Mouse (Mus musculus): ENCODE data around the gene AC141477.1.

The AC141477.1 gene

DNA sequence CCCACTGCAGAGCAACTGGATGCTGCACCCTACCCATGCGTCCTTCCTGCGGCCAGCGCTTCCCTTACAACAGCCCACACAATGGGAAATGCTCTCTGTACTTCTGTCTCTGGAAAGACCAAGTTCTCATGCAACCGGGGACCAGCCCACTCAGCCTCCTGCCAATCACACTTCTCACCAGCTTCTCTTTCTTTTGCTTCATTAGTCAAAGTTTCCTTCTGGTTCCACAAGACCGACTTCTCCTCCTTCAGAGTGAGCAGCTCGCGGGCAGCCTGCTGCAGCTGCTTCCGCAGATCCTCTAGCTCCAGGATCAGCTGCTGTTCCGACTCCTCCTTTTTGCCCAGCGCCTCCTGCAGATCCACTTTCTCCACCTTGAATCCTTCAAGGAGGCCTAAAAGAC lies 31.7 kb downstream of the AC141477.1 start:
- no peak for DNase-seq (ENCODE audit: low spot score in 2 of 2)

DNA sequence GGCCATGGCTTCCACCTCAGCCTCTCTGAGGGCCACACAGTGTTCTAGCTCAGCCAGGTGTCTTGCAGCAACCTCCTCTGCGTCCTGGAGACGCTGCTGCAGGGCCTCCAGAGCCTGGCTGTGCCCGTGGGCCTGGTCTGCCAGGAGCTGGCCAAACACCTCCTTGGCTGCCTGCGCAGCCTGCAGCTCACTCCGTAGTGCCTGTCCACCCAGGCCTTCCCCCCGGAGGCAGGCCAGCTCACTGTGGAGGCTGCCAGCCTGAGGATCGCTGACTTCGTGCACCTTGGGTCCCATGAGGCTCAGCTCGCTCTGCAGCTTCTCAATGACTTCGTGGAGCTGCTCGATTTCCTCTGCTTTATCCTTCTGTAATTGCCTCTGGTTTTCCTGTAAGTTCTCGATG lies 47.6 kb downstream of the AC141477.1 start:
- no peak for DNase-seq (ENCODE audit: low spot score in 2 of 2)

DNA sequence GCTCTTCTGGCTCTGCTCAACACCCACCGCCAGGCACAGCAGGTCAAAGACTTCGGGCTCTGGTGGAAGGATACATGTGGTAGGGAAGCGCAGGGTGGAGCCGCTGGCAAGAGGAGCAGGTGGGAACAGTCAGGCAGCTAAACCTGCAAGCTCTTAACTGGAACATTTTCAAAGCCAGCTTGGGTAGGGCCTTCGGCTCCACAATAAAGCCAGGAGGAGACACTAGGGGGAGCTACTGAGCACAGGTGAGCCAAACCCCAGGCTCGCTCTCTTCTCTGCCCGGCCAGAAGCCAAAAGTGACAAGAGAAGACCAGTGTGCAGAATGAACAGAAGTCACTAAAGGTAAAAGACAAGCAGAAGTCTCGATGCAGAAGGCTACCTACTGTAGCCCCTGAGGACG lies 48.5 kb downstream of the AC141477.1 start:
- DNase-seq (ENCODE audit: low spot score in 2 of 2), result no peak

DNA sequence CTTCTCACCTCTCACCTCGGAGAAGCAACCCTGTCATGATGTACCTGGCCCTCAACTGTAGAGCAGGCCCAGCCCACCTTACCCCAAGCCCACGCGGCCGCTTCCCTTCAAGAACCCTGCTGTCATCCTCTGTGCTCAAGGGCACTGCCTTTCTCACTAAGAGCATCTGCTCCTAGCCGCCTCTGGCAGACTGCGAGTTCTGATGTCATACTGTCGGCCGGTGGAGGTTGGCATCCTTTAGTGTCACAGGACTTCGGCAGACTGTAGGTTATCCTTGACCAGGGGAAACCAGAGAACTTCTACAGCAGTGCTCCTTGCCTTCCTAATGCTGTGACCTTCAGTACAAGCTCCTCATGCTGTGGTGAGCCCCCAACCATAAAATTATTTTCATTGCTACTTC lies 49.1 kb downstream of the AC141477.1 start:
- no peak for DNase-seq (ENCODE audit: low spot score in 2 of 2)
